ENCODE assay signal across 10 mouse cellular contexts in genomic region chr11:5502351-5503051, GRCm38 (mm10). TPM values are rescaled to one million over a fixed set of nuclear protein-coding genes. Genes with fewer than 3 reads are reported as not detected.
A peak's percentile ranks its signal among the peaks of the same experiment; 100 is the strongest.
DNase-seq lines count a peak whose midpoint lies in the region; ATAC-seq lines count a peak whose summit lies in the region.
"Had no signal": no experiment of that assay in that cellular context is flagged by ENCODE, and none has a peak within 500 bp of the region (broad histone marks: within the 10 kb centered on the region; RNA-seq: fewer than 3 reads in every experiment).

No protein-coding gene starts in this region.

- peak; percentile 93 for ATAC-seq in granulocyte monocyte progenitor cell, adult 5-6 weeks (replicated peaks; ENCODE audit: poor library complexity, severe bottlenecking)
- ATAC-seq in megakaryocyte, adult 5-6 weeks (ENCODE audit: poor library complexity, severe bottlenecking) = peak; percentile 91

- DNase-seq in gastrocnemius, adult 18-20 months (ENCODE audit: low spot score) = peak; percentile 54
- no peak for DNase-seq in gastrocnemius, postnatal 4 days (ENCODE audit: low spot score in 2 of 2)
- DNase-seq in Muller cell, postnatal 12 days (ENCODE audit: inconsistent ontology term) = peak; percentile 5
- no peak for DNase-seq in embryo, embryonic 10.5 days (ENCODE audit: low spot score)
- DNase-seq in retina, postnatal 1 day = no peak
- no peak for DNase-seq in cerebellum, adult 18-20 months
- DNase-seq: heart, postnatal 10 days; kidney, adult 18-20 months had no signal

RNA-seq across cellular contexts. Expression of gene Xbp1, which starts 18.0 kb away (rescaled TPM):
- 10 to 100 TPM; 64.1 to 66.8 TPM for total RNA-seq in gastrocnemius, adult 18-20 months (2021)
- total RNA-seq in gastrocnemius, postnatal 4 days (2021) = 10 to 100 TPM; 80.7 to 86.6 TPM
- total RNA-seq in granulocyte monocyte progenitor cell, adult 5-6 weeks (2014; fragmentation: Nextera tagmentation) = 197 TPM in 2 replicates
- 194 and 200 TPM in 2 replicates for total RNA-seq in granulocyte monocyte progenitor cell, adult 5-6 weeks (2017)
- 247 and 251 TPM in 2 replicates for total RNA-seq in megakaryocyte, adult 5-6 weeks (2015)
- total RNA-seq in megakaryocyte, adult 5-6 weeks (2017) = 169 and 186 TPM in 2 replicates

RNA-seq across cellular contexts. Expression of gene Ccdc117, which starts 39.5 kb away (rescaled TPM):
- total RNA-seq in gastrocnemius, adult 18-20 months (2021) = 10 to 100 TPM; 22.0 to 24.7 TPM
- total RNA-seq in gastrocnemius, postnatal 4 days (2021) = 10 to 100 TPM; 15.7 to 16.0 TPM
- 16.3 and 18.5 TPM in 2 replicates for total RNA-seq in granulocyte monocyte progenitor cell, adult 5-6 weeks (2014; fragmentation: Nextera tagmentation)
- 26.1 and 38.3 TPM in 2 replicates for total RNA-seq in granulocyte monocyte progenitor cell, adult 5-6 weeks (2017)
- total RNA-seq in megakaryocyte, adult 5-6 weeks (2015) = 13.1 and 13.5 TPM in 2 replicates
- 21.4 and 25.0 TPM in 2 replicates for total RNA-seq in megakaryocyte, adult 5-6 weeks (2017)

RNA-seq across cellular contexts. Expression of gene Znrf3, which starts 57.9 kb away (rescaled TPM):
- total RNA-seq in gastrocnemius, adult 18-20 months (2021) = 1 to 10 TPM; 5.0 to 7.4 TPM
- 10 to 100 TPM; 21.4 to 22.6 TPM for total RNA-seq in gastrocnemius, postnatal 4 days (2021)
- total RNA-seq in granulocyte monocyte progenitor cell, adult 5-6 weeks (2014; fragmentation: Nextera tagmentation) = 6.4 and 8.6 TPM in 2 replicates
- total RNA-seq in granulocyte monocyte progenitor cell, adult 5-6 weeks (2017) = 2.2 TPM in 2 replicates
- 0.68 and 2.2 TPM in 2 replicates for total RNA-seq in megakaryocyte, adult 5-6 weeks (2015)
- 0.57 and 0.70 TPM in 2 replicates for total RNA-seq in megakaryocyte, adult 5-6 weeks (2017)

Comparison
In these comparisons a context has a peak if more than half of its experiments do, and no peak if none do; other contexts are left out.
1. DNase-seq: peak in gastrocnemius, adult 18-20 months (single experiment) and Muller cell, postnatal 12 days (single experiment); none in gastrocnemius, postnatal 4 days (0 of 2), embryo, embryonic 10.5 days (single experiment), retina, postnatal 1 day (single experiment) and cerebellum, adult 18-20 months (0 of 2).